Mouse (Mus musculus): ENCODE measurements at regions not wholly inside any gene's neighbourhood (a gene's known extent, or its start where the extent isn't known, plus 50 kb on each side); places are given as distances from the start of the nearest gene placed in this dataset.

GRCm38 (mm10) chr10:11809255-11809654, 466.1 kb downstream of the Epm2a start:
- Histone ChIP-seq H3K27me3 (replicated peaks; ENCODE audit: control insufficient read depth, insufficient read depth, low read length) (no peaks in the 10 kb centered on the region), H3K36me3 (ENCODE audit: control insufficient read depth, insufficient read depth, low read length) (no peaks in the 10 kb centered on the region), H3K4me1 (ENCODE audit: control insufficient read depth, insufficient read depth, low read length) (no peaks in the 10 kb centered on the region), H3K27ac (ENCODE audit: insufficient read depth, low read depth, low read length) (no peak overlapping the region), H3K4me3 (ENCODE audit: insufficient read depth, low read depth, low read length) (no peak overlapping the region)
- TF ChIP-seq CTCF (conservative IDR thresholded peaks at IDR 0.05; ENCODE audit: insufficient read depth, insufficient read length, low read depth, low read length) (no peak), POLR2A (IDR thresholded peaks at IDR 0.05; ENCODE audit: low read depth, low read length) (no peak)
- DNase-seq, result no peak
- WGBS, result 67% methylated on average over 3 of the region's 3 CpGs

DNA sequence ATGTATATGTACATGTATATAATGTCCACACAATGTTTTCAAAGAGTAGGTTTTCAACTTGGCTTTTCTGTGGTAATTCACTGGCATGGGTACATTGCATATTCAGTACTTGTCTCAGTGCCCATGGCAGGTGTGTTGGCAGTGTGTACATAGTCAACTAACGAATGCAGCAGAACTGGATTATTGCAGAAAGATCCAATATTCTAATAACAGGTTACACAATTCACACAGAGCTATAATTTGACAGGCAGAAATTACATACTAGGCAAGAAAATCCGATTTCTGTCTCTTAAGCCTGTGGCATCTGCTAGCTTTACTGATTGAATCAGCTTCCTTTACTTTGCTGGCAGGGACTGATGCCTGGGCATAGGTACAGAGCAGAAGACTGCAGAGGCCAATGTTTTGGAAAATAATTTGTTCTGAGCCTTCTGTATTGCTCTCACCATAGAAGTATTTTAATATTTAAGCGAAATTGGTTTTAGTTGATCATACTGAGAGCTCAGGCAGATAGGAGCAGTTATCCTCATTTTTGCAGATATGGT, 479.3 kb downstream of the Epm2a start:
- no peaks in the 10 kb centered on the region for H3K4me1 ChIP-seq (ENCODE audit: control insufficient read depth, insufficient read depth, low read length)
- no peak for TF ChIP-seq POLR2A (IDR thresholded peaks at IDR 0.05; ENCODE audit: low read depth, low read length)
- no peak for TF ChIP-seq CTCF (conservative IDR thresholded peaks at IDR 0.05; ENCODE audit: insufficient read depth, insufficient read length, low read depth, low read length)
- no peak for DNase-seq
- WGBS, result 79% methylated on average over 3 of the region's 3 CpGs
- H3K27ac ChIP-seq (ENCODE audit: insufficient read depth, low read depth, low read length), result no peak overlapping the region
- no peaks in the 10 kb centered on the region for H3K27me3 ChIP-seq (replicated peaks; ENCODE audit: control insufficient read depth, insufficient read depth, low read length)
- H3K4me3 ChIP-seq (ENCODE audit: insufficient read depth, low read depth, low read length), result no peak overlapping the region
- H3K36me3 ChIP-seq (ENCODE audit: control insufficient read depth, insufficient read depth, low read length), result no peaks in the 10 kb centered on the region

- no peak overlapping the region for H3K27ac ChIP-seq (ENCODE audit: insufficient read depth, low read depth, low read length)
- no peak for TF ChIP-seq CTCF (conservative IDR thresholded peaks at IDR 0.05; ENCODE audit: insufficient read depth, insufficient read length, low read depth, low read length)
- TF ChIP-seq POLR2A (IDR thresholded peaks at IDR 0.05; ENCODE audit: low read depth, low read length), result no peak
- no peaks in the 10 kb centered on the region for H3K27me3 ChIP-seq (replicated peaks; ENCODE audit: control insufficient read depth, insufficient read depth, low read length)
- no peak overlapping the region for H3K4me3 ChIP-seq (ENCODE audit: insufficient read depth, low read depth, low read length)
- no peaks in the 10 kb centered on the region for H3K36me3 ChIP-seq (ENCODE audit: control insufficient read depth, insufficient read depth, low read length)
- no peak for DNase-seq
- H3K4me1 ChIP-seq (ENCODE audit: control insufficient read depth, insufficient read depth, low read length), result no peaks in the 10 kb centered on the region
- 53% methylated on average over 5 of the region's 5 CpGs for WGBS
Observed at GRCm38 (mm10) chr10:11841094-11841493, 497.9 kb downstream of the Epm2a start.

DNA sequence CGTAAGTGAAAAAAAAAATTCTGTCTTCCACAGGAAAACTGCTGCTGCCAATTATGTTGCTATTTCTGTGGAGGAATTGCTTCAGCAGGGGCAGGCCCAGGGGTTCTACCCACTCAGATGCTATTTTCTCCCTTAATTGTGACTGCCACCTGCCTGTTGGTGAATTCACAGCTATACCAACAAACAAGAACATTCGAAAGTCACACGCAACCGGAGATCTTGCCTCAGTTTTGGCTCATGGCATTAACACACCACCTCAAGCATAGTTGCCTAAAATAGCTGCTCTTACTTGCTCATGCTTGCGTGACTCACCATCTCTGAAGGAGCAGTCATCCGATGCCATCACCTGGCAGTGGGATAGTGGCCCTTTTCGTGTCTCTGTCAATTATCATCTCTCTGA, 498.3 kb downstream of the Epm2a start:
- no peaks in the 10 kb centered on the region for H3K36me3 ChIP-seq (ENCODE audit: control insufficient read depth, insufficient read depth, low read length)
- no peaks in the 10 kb centered on the region for H3K4me1 ChIP-seq (ENCODE audit: control insufficient read depth, insufficient read depth, low read length)
- H3K4me3 ChIP-seq (ENCODE audit: insufficient read depth, low read depth, low read length), result no peak overlapping the region
- no peaks in the 10 kb centered on the region for H3K27me3 ChIP-seq (replicated peaks; ENCODE audit: control insufficient read depth, insufficient read depth, low read length)
- TF ChIP-seq CTCF (conservative IDR thresholded peaks at IDR 0.05; ENCODE audit: insufficient read depth, insufficient read length, low read depth, low read length) (no peak), POLR2A (IDR thresholded peaks at IDR 0.05; ENCODE audit: low read depth, low read length) (no peak)
- WGBS, result 60% methylated on average over 7 of the region's 7 CpGs
- H3K27ac ChIP-seq (ENCODE audit: insufficient read depth, low read depth, low read length), result no peak overlapping the region
- no peak for DNase-seq

DNA sequence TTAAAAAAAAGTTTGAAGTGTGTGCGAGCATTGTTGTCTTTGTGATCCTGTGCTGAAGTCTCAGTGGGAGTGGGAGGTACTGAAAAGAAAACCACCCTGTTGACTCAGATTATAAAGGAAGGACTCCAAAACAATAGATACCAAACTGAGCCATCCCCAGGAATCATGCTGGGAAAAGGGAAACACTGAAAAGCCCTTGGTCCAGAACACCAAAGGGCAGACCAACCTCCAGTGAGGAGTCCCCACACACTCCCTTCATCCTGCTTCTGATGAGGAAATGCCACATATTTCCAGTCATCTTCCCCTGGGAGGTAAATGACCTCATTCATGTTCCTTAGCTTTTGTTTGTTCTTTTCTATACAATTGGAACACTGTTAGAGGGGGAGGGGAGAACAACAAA, 502.9 kb downstream of the Epm2a start:
- DNase-seq, result no peak
- no peak overlapping the region for H3K27ac ChIP-seq (ENCODE audit: insufficient read depth, low read depth, low read length)
- no peaks in the 10 kb centered on the region for H3K36me3 ChIP-seq (ENCODE audit: control insufficient read depth, insufficient read depth, low read length)
- WGBS, result 74% methylated on average over 1 of the region's 1 CpGs
- TF ChIP-seq POLR2A (IDR thresholded peaks at IDR 0.05; ENCODE audit: low read depth, low read length), result no peak
- TF ChIP-seq CTCF (conservative IDR thresholded peaks at IDR 0.05; ENCODE audit: insufficient read depth, insufficient read length, low read depth, low read length), result no peak
- no peaks in the 10 kb centered on the region for H3K4me1 ChIP-seq (ENCODE audit: control insufficient read depth, insufficient read depth, low read length)
- H3K4me3 ChIP-seq (ENCODE audit: insufficient read depth, low read depth, low read length), result no peak overlapping the region
- H3K27me3 ChIP-seq (replicated peaks; ENCODE audit: control insufficient read depth, insufficient read depth, low read length), result no peaks in the 10 kb centered on the region

- 31% methylated on average over 5 of the region's 5 CpGs for WGBS
- H3K36me3 ChIP-seq (ENCODE audit: control insufficient read depth, insufficient read depth, low read length), result no peaks in the 10 kb centered on the region
- no peaks in the 10 kb centered on the region for H3K4me1 ChIP-seq (ENCODE audit: control insufficient read depth, insufficient read depth, low read length)
- peak; percentile 6 for DNase-seq
- H3K27ac ChIP-seq (ENCODE audit: insufficient read depth, low read depth, low read length), result no peak overlapping the region
- H3K4me3 ChIP-seq (ENCODE audit: insufficient read depth, low read depth, low read length), result no peak overlapping the region
- H3K27me3 ChIP-seq (replicated peaks; ENCODE audit: control insufficient read depth, insufficient read depth, low read length), result no peaks in the 10 kb centered on the region
- TF ChIP-seq POLR2A (IDR thresholded peaks at IDR 0.05; ENCODE audit: low read depth, low read length), result no peak
- TF ChIP-seq CTCF (conservative IDR thresholded peaks at IDR 0.05; ENCODE audit: insufficient read depth, insufficient read length, low read depth, low read length), result no peak
Observed at GRCm38 (mm10) chr10:11875145-11876131, 532.2 kb downstream of the Epm2a start.

DNA sequence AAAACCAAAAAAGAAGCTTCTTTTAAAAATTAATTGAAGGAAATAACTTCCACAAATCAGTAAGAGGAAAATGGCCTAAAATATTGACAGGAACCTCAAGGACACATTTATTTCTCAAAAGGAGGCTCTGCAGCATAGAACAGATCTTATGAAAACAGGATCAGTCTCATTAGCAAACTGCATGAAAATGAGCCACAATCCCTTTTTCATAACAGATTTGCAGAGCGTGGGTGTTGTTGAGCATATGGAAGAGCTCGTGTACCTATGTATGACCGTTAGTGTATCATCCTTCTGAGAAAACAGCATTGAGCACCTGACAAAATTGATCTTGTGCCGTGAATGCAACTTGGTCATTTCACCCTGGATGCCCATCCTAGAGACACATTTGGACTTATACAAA, 543.0 kb downstream of the Epm2a start:
- no peak for TF ChIP-seq CTCF (conservative IDR thresholded peaks at IDR 0.05; ENCODE audit: insufficient read depth, insufficient read length, low read depth, low read length)
- WGBS, result 89% methylated on average over 4 of the region's 4 CpGs
- H3K27ac ChIP-seq (ENCODE audit: insufficient read depth, low read depth, low read length), result no peak overlapping the region
- no peaks in the 10 kb centered on the region for H3K36me3 ChIP-seq (ENCODE audit: control insufficient read depth, insufficient read depth, low read length)
- no peaks in the 10 kb centered on the region for H3K27me3 ChIP-seq (replicated peaks; ENCODE audit: control insufficient read depth, insufficient read depth, low read length)
- no peak for DNase-seq
- no peak overlapping the region for H3K4me3 ChIP-seq (ENCODE audit: insufficient read depth, low read depth, low read length)
- H3K4me1 ChIP-seq (ENCODE audit: control insufficient read depth, insufficient read depth, low read length), result no peaks in the 10 kb centered on the region

Data from kidney, adult 2 months (tissue).